Mouse (Mus musculus): Measurements from ENCODE around the gene H2al1m.
"Not testable (repeated sequence)": the region's sequence is repeated elsewhere in the genome, so short reads cannot be mapped to it uniquely, and the experiment has no call there.

H2al1m gene

DNA sequence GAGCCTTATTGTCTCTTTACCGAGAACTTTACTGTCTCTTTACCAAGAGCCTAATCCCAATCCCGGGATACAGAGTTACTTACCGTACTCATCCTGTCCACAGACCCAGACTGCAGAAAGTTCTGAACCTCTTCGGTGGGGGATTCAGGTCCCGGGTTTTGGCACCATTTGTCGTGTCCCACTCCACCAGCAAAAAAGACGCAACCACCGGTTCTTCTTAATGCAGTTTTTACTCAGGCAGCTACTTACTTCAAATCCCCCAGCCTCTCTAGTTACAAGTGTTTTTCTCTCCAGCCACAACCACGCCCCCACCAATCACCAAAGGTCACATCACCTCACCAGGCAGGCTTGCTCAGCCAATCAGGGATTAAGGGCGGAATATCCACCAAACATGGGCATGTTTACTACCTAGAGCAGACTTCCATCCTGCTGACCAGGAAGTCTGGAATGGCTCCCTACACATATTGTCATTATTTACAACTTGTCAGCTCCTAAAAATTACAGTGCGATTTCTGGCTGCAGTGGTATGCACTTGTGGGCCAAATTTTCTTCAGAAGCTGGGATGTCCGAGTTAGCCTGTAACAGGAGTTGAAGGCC, 48.9 kb downstream of the H2al1m start:
- not testable (repeated sequence) for DNase-seq (ENCODE audit: low spot score)

DNA sequence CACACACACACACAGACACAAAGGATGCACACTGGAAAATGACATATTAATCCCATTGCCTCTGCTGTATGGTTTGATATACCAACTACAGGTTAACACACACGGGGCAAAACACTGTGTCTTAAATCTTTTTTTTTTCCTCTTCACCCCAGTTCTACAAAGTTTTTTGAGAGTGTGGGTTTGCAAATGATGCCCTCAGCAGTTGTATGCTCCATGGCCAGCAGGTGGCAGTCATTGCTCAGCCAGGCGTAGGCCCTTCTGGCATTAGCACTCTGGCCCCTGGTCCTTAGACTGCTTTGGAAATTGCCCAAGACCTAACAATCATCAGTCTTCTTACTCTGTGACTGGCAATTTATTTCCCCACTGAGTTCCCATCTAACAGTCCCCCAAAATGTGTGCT, 49.5 kb downstream of the H2al1m start:
- not testable (repeated sequence) for DNase-seq (ENCODE audit: low spot score)

Data from embryo, embryonic 10 days (tissue).